Mouse (Mus musculus) bone marrow macrophage, adult 2 months (primary cell): ENCODE measurements around the gene Xdh. TPM values are rescaled to one million over a fixed set of nuclear protein-coding genes. Genes with fewer than 3 reads are reported as not detected.

Source experiments
- H3K27ac ChIP-seq: 2 replicates; pipeline ENCODE4 v1.5.1; 2012; ENCODE audit warnings: low read depth, low read length; ENCODE audit not compliant: insufficient read depth
- H3K4me1 ChIP-seq: 2 replicates; pipeline ENCODE4 v1.6.1; 2012; ENCODE audit warnings: low read length; ENCODE audit not compliant: control insufficient read depth, insufficient read depth
- H3K4me3 ChIP-seq: 2 replicates; pipeline ENCODE4 v1.5.1; 2012; ENCODE audit warnings: mild to moderate bottlenecking, low read length, moderate library complexity; ENCODE audit not compliant: insufficient read depth
- CTCF ChIP-seq: IDR thresholded peaks from 2 replicates; pipeline ENCODE4 v1.5.1; 2012; ENCODE audit warnings: low read depth, mild to moderate bottlenecking, low read length, moderate library complexity
- POLR2A ChIP-seq: IDR thresholded peaks from 2 replicates; pipeline ENCODE4 v1.6.1; 2012; ENCODE audit warnings: mild to moderate bottlenecking, low read depth, low read length, borderline replicate concordance
- polyA plus RNA-seq: library from polyadenylated mRNA; stranded (reverse); fragments of >200 nt; gene quantifications from 2 replicates; pipeline ENCODE4 v1.2.4, GENCODE M21; 2012; ENCODE audit not compliant: missing spikeins, insufficient read depth, insufficient read length

Gene Xdh
- polyA plus RNA-seq, 1 experiment = 187 TPM

GRCm38 (mm10) chr17:73886071-73886785 is 63.8 kb downstream of the Xdh start:
- TF ChIP-seq CTCF = no peak
- no peak for TF ChIP-seq POLR2A
- no peak overlapping the region for H3K4me3 ChIP-seq
- H3K4me1 ChIP-seq = peaks cover 4% of the 10 kb centered on the region; the same call in 1 of the 2 replicates
- no peak overlapping the region for H3K27ac ChIP-seq

- Histone ChIP-seq H3K27ac (no peak overlapping the region), H3K4me1 (peaks cover 6% of the 10 kb centered on the region; the same call in 1 of the 2 replicates), H3K4me3 (no peak overlapping the region)
- TF ChIP-seq POLR2A = no peak
- TF ChIP-seq CTCF = no peak
These were observed 66.7 kb downstream of the Xdh start for GRCm38 (mm10) chr17:73883332-73883731.

GRCm38 (mm10) chr17:73882194-73882593 is 67.8 kb downstream of the Xdh start:
- H3K27ac ChIP-seq = no peak overlapping the region
- peak; percentile 95 for TF ChIP-seq CTCF
- no peak for TF ChIP-seq POLR2A
- H3K4me1 ChIP-seq = peaks cover 6% of the 10 kb centered on the region; the same call in 1 of the 2 replicates
- no peak overlapping the region for H3K4me3 ChIP-seq

GRCm38 (mm10) chr17:73881295-73881694 is 68.7 kb downstream of the Xdh start:
- no peak overlapping the region for H3K4me3 ChIP-seq
- H3K27ac ChIP-seq = no peak overlapping the region
- H3K4me1 ChIP-seq = peaks cover 6% of the 10 kb centered on the region; the same call in 1 of the 2 replicates
- no peak for TF ChIP-seq CTCF
- TF ChIP-seq POLR2A = no peak

- no peak overlapping the region for H3K4me3 ChIP-seq
- no peak overlapping the region for H3K27ac ChIP-seq
- H3K4me1 ChIP-seq = peaks cover 6% of the 10 kb centered on the region; the same call in 1 of the 2 replicates
- no peak for TF ChIP-seq POLR2A
- TF ChIP-seq CTCF = no peak
These were observed 69.7 kb downstream of the Xdh start for GRCm38 (mm10) chr17:73880286-73880685.

GRCm38 (mm10) chr17:73879262-73879916 is 70.6 kb downstream of the Xdh start:
- TF ChIP-seq CTCF = no peak
- no peak for TF ChIP-seq POLR2A
- peaks cover 6% of the 10 kb centered on the region; the same call in 1 of the 2 replicates for H3K4me1 ChIP-seq

GRCm38 (mm10) chr17:73875674-73876073 is 74.3 kb downstream of the Xdh start:
- Histone ChIP-seq H3K4me3 (no peak overlapping the region), H3K27ac (no peak overlapping the region), H3K4me1 (no peaks in the 10 kb centered on the region)
- TF ChIP-seq CTCF (no peak), POLR2A (no peak)

More at GRCm38 (mm10) chr17:73879262-73879916, 70.6 kb downstream of the Xdh start:
- no peak overlapping the region for H3K27ac ChIP-seq
- no peak overlapping the region for H3K4me3 ChIP-seq

GRCm38 (mm10) chr17:73875268-73875667 is 74.7 kb downstream of the Xdh start:
- Histone ChIP-seq H3K4me1 (no peaks in the 10 kb centered on the region), H3K27ac (no peak overlapping the region), H3K4me3 (no peak overlapping the region)
- TF ChIP-seq POLR2A (no peak), CTCF (no peak)

GRCm38 (mm10) chr17:73870956-73871605 is 78.9 kb downstream of the Xdh start:
- Histone ChIP-seq H3K4me1 (no peaks in the 10 kb centered on the region), H3K4me3 (no peak overlapping the region), H3K27ac (no peak overlapping the region)
- no peak for TF ChIP-seq CTCF
- no peak for TF ChIP-seq POLR2A
